Mouse (Mus musculus) embryonic facial prominence, embryonic 11.5 days (tissue): Measurements from ENCODE around the gene Cbr1. TPM values are rescaled to one million over a fixed set of nuclear protein-coding genes. Genes with fewer than 3 reads are reported as not detected.

Experiments used
- ATAC-seq: fragments of 200-750 bp; cut with Nextera tagmentation; replicated peaks from 2 replicates; pipeline ENCODE4 v1.8.0; 2017; ENCODE audit warnings: low read depth; ENCODE audit not compliant: insufficient number of reproducible peaks, low FRiP score, low TSS enrichment
- DNase-seq: peaks from one replicate; pipeline ENCODE4 v3.0.0-alpha.2; 2015; ENCODE audit warnings: low spot score
- H3K27ac ChIP-seq: fragments of 300-500 bp; sonication (generic); replicated peaks from 2 replicates; pipeline ENCODE4 v1.5.1; 2014; ENCODE audit warnings: mild to moderate bottlenecking, low read depth, low read length, control low read depth
- H3K27me3 ChIP-seq: fragments of 300-500 bp; sonication (generic); 2 replicates; pipeline ENCODE4 v1.6.1; 2014; ENCODE audit warnings: mild to moderate bottlenecking, low read length, moderate library complexity, mixed read lengths; ENCODE audit not compliant: control insufficient read depth, insufficient read depth
- H3K36me3 ChIP-seq: fragments of 300-500 bp; sonication (generic); replicated peaks from 2 replicates; pipeline ENCODE4 v1.6.1; 2014; ENCODE audit warnings: low read depth, mild to moderate bottlenecking, low read length, moderate library complexity, mixed read lengths; ENCODE audit not compliant: control insufficient read depth, insufficient read depth
- H3K4me1 ChIP-seq: fragments of 300-500 bp; sonication (generic); 2 replicates; pipeline ENCODE4 v1.6.1; 2014; ENCODE audit warnings: low read length, mixed read lengths; ENCODE audit not compliant: control insufficient read depth, insufficient read depth
- H3K4me2 ChIP-seq: fragments of 300-500 bp; sonication (generic); 2 replicates; pipeline ENCODE4 v1.6.1; 2014; ENCODE audit warnings: low read depth, mild to moderate bottlenecking, control low read depth, low read length, moderate library complexity
- H3K4me3 ChIP-seq: fragments of 300-500 bp; sonication (generic); 2 replicates; pipeline ENCODE4 v1.5.1; 2014; ENCODE audit warnings: low read depth, low read length, control low read depth
- H3K9ac ChIP-seq: fragments of 300-500 bp; sonication (generic); replicated peaks from 2 replicates; pipeline ENCODE4 v1.6.1; 2014; ENCODE audit warnings: mild to moderate bottlenecking, control low read depth, low read length
- H3K9me3 ChIP-seq: fragments of 300-500 bp; sonication (generic); replicated peaks from 2 replicates; pipeline ENCODE4 v1.6.1; 2016; ENCODE audit warnings: mild to moderate bottlenecking, low read length, inconsistent platforms, mixed read lengths; ENCODE audit not compliant: control insufficient read depth
- WGBS: fragments of 180-500 bp; shearing (Covaris S2); extraction: QIAGEN DNeasy Blood & Tissue Kit; methylation state at CpG from one replicate; pipeline ENCODE4 v1.1.7; 2014; 5-methylcytosine and 5-hydroxymethylcytosine counted together
- polyA plus RNA-seq: library from polyadenylated mRNA; unstranded; fragments of >200 nt; fragmentation: Nextera tagmentation; extraction: Ambion mirVana; gene quantifications from 2 replicates; pipeline ENCODE4 v1.2.1, GENCODE M21; 2014

Cbr1 gene
- 133 and 139 TPM in 2 replicates for polyA plus RNA-seq

DNA sequence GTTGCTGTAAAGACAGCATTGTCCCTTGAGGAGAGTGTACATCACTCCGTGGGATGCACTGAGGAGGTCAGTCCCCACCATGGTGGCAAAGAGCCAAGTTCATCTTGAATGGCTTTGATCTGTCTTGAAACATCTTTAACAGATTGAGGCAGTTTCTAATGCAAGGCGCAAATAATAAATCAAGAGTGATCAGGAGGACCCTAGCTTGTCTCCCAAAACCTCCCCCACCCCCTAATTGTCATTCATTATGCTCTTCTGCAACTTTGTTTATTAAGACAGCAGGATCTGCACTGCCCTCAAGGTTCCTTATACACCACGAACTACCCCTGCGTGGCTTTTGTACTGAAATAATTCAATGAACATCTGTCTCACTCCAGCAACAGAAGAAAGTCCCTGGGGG lies at the start of gene Cbr1:
Gene Cbr1, plus strand, starts transcription at position 301 of the 400 bp plus-strand sequence.
- Histone ChIP-seq H3K4me3 (no peak within 1 kb of the TSS), H3K27me3 (no peaks in the 10 kb centered on the region), H3K4me1 (no peaks in the 10 kb centered on the region), H3K4me2 (peak within 1 kb of the TSS; percentile 61), H3K9ac (no peak within 1 kb of the TSS), H3K9me3 (no peaks in the 10 kb centered on the region), H3K27ac (no peak within 1 kb of the TSS), H3K36me3 (no peaks in the 10 kb centered on the region)
- ATAC-seq: no peak
- DNase-seq: no peak
- 69% methylated on average over 4 of the region's 4 CpGs for WGBS

- Histone ChIP-seq H3K27ac (no peak overlapping the region), H3K4me1 (peaks cover 6% of the 10 kb centered on the region; the same call in 1 of the 2 replicates), H3K4me3 (no peak overlapping the region), H3K36me3 (no peaks in the 10 kb centered on the region), H3K27me3 (no peaks in the 10 kb centered on the region), H3K4me2 (no peak overlapping the region), H3K9ac (no peak overlapping the region), H3K9me3 (no peaks in the 10 kb centered on the region)
- 53% methylated on average over 8 of the region's 8 CpGs for WGBS
- ATAC-seq (no peak), DNase-seq (no peak)
These were observed 48.0 kb upstream of the Cbr1 start for GRCm38 (mm10) chr16:93557646-93558045.

DNA sequence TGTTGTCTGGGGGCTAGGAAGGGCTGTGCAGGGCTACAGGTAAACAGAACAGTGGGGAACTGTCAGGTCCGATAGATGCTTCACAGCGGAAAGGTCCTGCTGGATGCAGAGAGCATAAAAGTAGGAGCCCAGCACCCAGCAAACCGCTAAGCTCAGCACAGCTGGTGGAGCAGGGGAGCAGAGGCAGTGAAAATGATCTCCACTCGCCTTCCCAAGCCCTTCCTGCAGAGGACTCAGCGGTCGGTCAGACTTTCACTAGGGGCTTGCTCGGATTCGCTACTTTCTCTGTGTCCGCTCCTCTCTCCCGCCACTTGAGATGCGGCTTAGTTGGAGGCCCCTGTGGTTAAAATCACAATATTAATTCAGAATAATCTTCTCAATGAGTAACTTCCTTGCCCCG lies 47.2 kb upstream of the Cbr1 start:
- WGBS: 6% methylated on average over 12 of the region's 12 CpGs
- Histone ChIP-seq H3K4me2 (peak overlapping the region; percentile 26; the same call in 1 of the 2 replicates), H3K27ac (peak overlapping the region; percentile 36; the same call in 1 of the 2 replicates), H3K9me3 (no peaks in the 10 kb centered on the region), H3K36me3 (no peaks in the 10 kb centered on the region), H3K27me3 (no peaks in the 10 kb centered on the region), H3K4me1 (peaks cover 6% of the 10 kb centered on the region; the same call in 1 of the 2 replicates), H3K9ac (peak overlapping the region; percentile 22; the same call in 1 of the 2 replicates), H3K4me3 (no peak overlapping the region)
- no peak for ATAC-seq
- peak; percentile 64 for DNase-seq

DNA sequence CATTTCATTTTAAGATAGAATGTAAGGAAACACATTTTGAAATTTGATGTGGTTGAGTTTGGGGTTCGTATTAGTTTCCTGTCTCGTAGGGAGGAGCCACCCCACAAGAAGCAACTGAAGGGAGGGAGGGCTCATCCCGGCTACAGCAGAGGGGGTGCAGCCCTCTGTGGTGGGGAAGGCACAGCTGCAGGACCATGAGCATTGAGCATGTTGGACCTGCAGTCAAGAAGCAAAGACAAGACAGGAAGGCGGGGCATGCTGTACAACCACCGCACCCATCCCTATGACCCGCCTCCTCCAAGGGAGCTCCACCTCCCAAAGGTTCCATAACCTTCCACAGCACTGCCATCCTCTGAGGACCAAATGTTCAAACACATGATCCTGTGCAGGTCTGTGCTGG lies 33.3 kb upstream of the Cbr1 start:
- Histone ChIP-seq H3K4me2 (no peak overlapping the region), H3K4me3 (no peak overlapping the region), H3K27ac (no peak overlapping the region), H3K36me3 (no peaks in the 10 kb centered on the region), H3K9me3 (no peaks in the 10 kb centered on the region), H3K27me3 (no peaks in the 10 kb centered on the region), H3K4me1 (no peaks in the 10 kb centered on the region; the same call in 1 of the 2 replicates), H3K9ac (no peak overlapping the region)
- WGBS: 91% methylated on average over 6 of the region's 6 CpGs
- ATAC-seq (no peak), DNase-seq (no peak)

DNA sequence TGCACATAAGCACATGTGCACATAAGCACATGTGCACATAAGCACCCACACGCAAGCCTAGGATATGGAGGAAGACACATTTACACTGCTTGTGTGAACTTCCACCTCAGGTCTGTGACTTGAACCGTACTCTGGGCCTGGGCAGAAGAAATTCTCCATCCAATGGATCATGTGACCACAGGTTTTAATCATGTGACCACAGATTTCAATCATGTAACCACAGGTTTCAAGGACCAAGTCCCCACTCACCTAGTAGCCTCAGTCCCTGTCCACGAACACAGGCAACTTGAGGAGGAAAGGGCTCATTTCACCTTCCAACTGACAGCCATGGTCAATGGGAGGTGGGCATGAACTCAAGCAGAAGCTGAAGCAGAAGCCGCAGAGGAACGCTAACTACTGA lies 32.2 kb upstream of the Cbr1 start:
- 93% methylated on average over 5 of the region's 5 CpGs for WGBS
- ATAC-seq: no peak
- no peak overlapping the region for H3K27ac ChIP-seq
- H3K9me3 ChIP-seq: no peaks in the 10 kb centered on the region
- no peaks in the 10 kb centered on the region for H3K27me3 ChIP-seq
- no peaks in the 10 kb centered on the region for H3K36me3 ChIP-seq
- H3K9ac ChIP-seq: no peak overlapping the region
- no peak overlapping the region for H3K4me3 ChIP-seq
- no peak for DNase-seq
- H3K4me2 ChIP-seq: no peak overlapping the region
- H3K4me1 ChIP-seq: no peaks in the 10 kb centered on the region; the same call in 1 of the 2 replicates

GRCm38 (mm10) chr16:93574521-93575191 lies 31.0 kb upstream of the Cbr1 start:
- Histone ChIP-seq H3K27ac (no peak overlapping the region), H3K9ac (no peak overlapping the region), H3K27me3 (no peaks in the 10 kb centered on the region), H3K4me2 (no peak overlapping the region), H3K4me1 (no peaks in the 10 kb centered on the region; the same call in 1 of the 2 replicates), H3K36me3 (no peaks in the 10 kb centered on the region), H3K4me3 (no peak overlapping the region), H3K9me3 (no peaks in the 10 kb centered on the region)
- DNase-seq (peak; percentile 41), ATAC-seq (no peak)
- 43% methylated on average over 18 of the region's 18 CpGs for WGBS

DNA sequence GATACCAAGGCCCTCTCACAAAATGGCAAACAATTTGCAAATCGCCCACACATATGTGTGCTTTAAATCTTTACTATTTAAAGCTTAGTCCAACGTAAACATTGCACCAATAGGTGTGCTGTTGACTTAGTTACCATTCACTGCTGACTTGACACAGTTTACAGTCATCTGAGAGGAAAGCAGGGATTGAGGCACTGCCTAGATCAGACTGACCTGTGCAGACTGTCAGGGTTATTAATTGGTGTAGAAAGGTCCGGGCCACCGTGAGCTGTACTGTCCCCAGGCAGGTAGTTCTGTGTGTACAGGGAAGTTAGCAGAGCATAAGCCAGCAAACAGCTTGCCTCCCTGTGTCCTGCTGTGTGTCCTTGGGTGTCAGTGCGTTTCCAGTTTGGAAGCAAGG lies 30.1 kb upstream of the Cbr1 start:
- no peak overlapping the region for H3K4me3 ChIP-seq
- H3K9ac ChIP-seq: no peak overlapping the region
- WGBS: 79% methylated on average over 5 of the region's 5 CpGs
- no peaks in the 10 kb centered on the region for H3K9me3 ChIP-seq
- no peak overlapping the region for H3K4me2 ChIP-seq
- no peaks in the 10 kb centered on the region for H3K36me3 ChIP-seq
- no peaks in the 10 kb centered on the region for H3K27me3 ChIP-seq
- no peak overlapping the region for H3K27ac ChIP-seq
- H3K4me1 ChIP-seq: no peaks in the 10 kb centered on the region; the same call in 1 of the 2 replicates
- DNase-seq: no peak
- no peak for ATAC-seq

- no peak overlapping the region for H3K27ac ChIP-seq
- no peak overlapping the region for H3K9ac ChIP-seq
- 30% methylated on average over 14 of the region's 14 CpGs for WGBS
- H3K4me3 ChIP-seq: no peak overlapping the region
- H3K4me2 ChIP-seq: no peak overlapping the region
- no peaks in the 10 kb centered on the region for H3K9me3 ChIP-seq
- H3K27me3 ChIP-seq: no peaks in the 10 kb centered on the region
- peak; percentile 91 for DNase-seq
- H3K36me3 ChIP-seq: no peaks in the 10 kb centered on the region
- H3K4me1 ChIP-seq: no peaks in the 10 kb centered on the region; the same call in 1 of the 2 replicates
- ATAC-seq: no peak
These were observed 29.1 kb upstream of the Cbr1 start for GRCm38 (mm10) chr16:93576412-93577082.
